Mouse (Mus musculus): ENCODE measurements around the gene Adcy5.

GRCm38 (mm10) chr16:35200432-35201142 is 45.9 kb downstream of the Adcy5 start:
- TF ChIP-seq POLR2A (IDR thresholded peaks at IDR 0.05; ENCODE audit: borderline replicate concordance, insufficient read depth, low read length) (no peak), CTCF (IDR thresholded peaks at IDR 0.05; ENCODE audit: borderline replicate concordance, insufficient read depth, low read depth, low read length) (no peak)
